Mouse (Mus musculus) C2C12 (cell line): ENCODE data around the gene Fgd2.

Experiments used
- CTCF ChIP-seq: IDR thresholded peaks from one replicate; pipeline ENCODE4 v1.5.1; 2011; ENCODE audit not compliant: control insufficient read depth, insufficient read depth, insufficient read length
- FOSL1 ChIP-seq: IDR thresholded peaks from one replicate; pipeline ENCODE4 v1.8.0; 2011; ENCODE audit warnings: mild to moderate bottlenecking, low read length; ENCODE audit not compliant: poor library complexity, insufficient read depth, severe bottlenecking
- MAX ChIP-seq: IDR thresholded peaks from one replicate; pipeline ENCODE4 v1.6.1; 2011; ENCODE audit warnings: mild to moderate bottlenecking, control low read depth
- MYOG ChIP-seq: IDR thresholded peaks from one replicate; pipeline ENCODE4 v1.6.1; 2011; ENCODE audit not compliant: control insufficient read depth, insufficient read length; ENCODE audit errors: extremely low read depth
- USF1 ChIP-seq: IDR thresholded peaks from one replicate; pipeline ENCODE4 v1.6.1; 2011; ENCODE audit warnings: low read depth, mild to moderate bottlenecking, control low read depth, moderate library complexity

GRCm38 (mm10) chr17:29318731-29319250, 41.9 kb upstream of the Fgd2 start:
- no peak for TF ChIP-seq CTCF
- TF ChIP-seq MAX, result no peak
- TF ChIP-seq FOSL1, result no peak
- TF ChIP-seq MYOG, result no peak
- no peak for TF ChIP-seq USF1
